12 mouse cellular contexts compared by ENCODE assay signal in the genomic region with DNA sequence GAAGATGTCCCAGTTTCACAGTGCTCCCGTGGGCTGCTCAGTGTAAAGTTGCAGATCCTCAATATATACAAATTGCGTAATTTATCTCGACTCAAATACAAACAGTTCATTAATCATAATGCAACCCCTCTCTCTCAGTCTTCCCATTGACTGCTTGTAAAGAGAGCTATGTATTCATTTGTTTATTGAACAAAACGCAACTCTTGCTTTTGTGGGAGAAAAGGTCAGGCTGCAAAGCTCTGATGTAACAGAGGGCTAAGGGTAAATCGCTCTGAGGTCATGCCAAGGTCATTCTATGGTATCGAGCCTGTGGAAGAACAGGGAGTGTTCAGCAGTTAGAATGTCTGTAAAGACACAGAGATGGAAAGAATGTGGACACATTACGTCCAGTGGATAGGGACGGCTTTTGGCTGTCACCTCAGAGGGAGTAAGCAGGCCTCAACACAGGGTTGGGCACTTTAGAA.
"Had no signal": no experiment of that assay in that cellular context is flagged by ENCODE, and none has a peak within 500 bp of the region (broad histone marks: within the 10 kb centered on the region; RNA-seq: fewer than 3 reads in every experiment).

No protein-coding gene starts in this region.

- DNase-seq: kidney, adult 11 months; kidney, adult 9 months; kidney, postnatal 36 days; right cerebral cortex, postnatal 14 days; thymus, adult 2 months; thymus, postnatal 36 days had no signal

- H3K4me1 ChIP-seq: liver, embryonic 12.5 days; midbrain, embryonic 13.5 days; stomach, embryonic 15.5 days had no signal

- H3K9me3 ChIP-seq: stomach, embryonic 15.5 days had no signal

- H3K27me3 ChIP-seq: limb, embryonic 12.5 days; liver, embryonic 12.5 days; midbrain, embryonic 13.5 days; stomach, embryonic 15.5 days had no signal

- H3K36me3 ChIP-seq: limb, embryonic 12.5 days; liver, embryonic 12.5 days; midbrain, embryonic 13.5 days; stomach, embryonic 15.5 days had no signal

- ATAC-seq: liver, embryonic 12.5 days; midbrain, embryonic 13.5 days had no signal

- H3K9ac ChIP-seq: limb, embryonic 12.5 days; liver, embryonic 12.5 days; midbrain, embryonic 13.5 days; stomach, embryonic 15.5 days had no signal

- H3K4me3 ChIP-seq: layer of hippocampus, adult 2 months; limb, embryonic 12.5 days; liver, embryonic 12.5 days; midbrain, embryonic 13.5 days; stomach, embryonic 15.5 days had no signal

- H3K4me2 ChIP-seq: limb, embryonic 12.5 days; liver, embryonic 12.5 days; midbrain, embryonic 13.5 days; stomach, embryonic 15.5 days had no signal

- H3K27ac ChIP-seq: kidney, postnatal 0 days; layer of hippocampus, adult 2 months; limb, embryonic 12.5 days; liver, embryonic 12.5 days; midbrain, embryonic 13.5 days; stomach, embryonic 15.5 days had no signal
